Mouse (Mus musculus) embryonic stem cell, embryonic (primary cell): Measurements from ENCODE around the gene Gm11639.

Experiments
- CTCF ChIA-PET, 4 experiments: fragments of 300-600 bp in 2 of 4; fragments of 350-600 bp in 2 of 4; sonication (Branson Sonifier 250); formaldehyde crosslinking; loops; one replicate each; lab custom pipeline; 2022; ENCODE audit warnings: inconsistent platforms in 2 of 4; lab: Charles Lee
- POLR2A ChIA-PET, 4 experiments: fragments of 300-600 bp in 2 of 4; fragments of 350-600 bp in 2 of 4; sonication (Branson Sonifier 250); formaldehyde crosslinking; loops; one replicate each; lab custom pipeline; 2022; ENCODE audit warnings: antibody characterized with exemption in 4 of 4, inconsistent platforms in 1 of 4; lab: Charles Lee

Gene Gm11639

GRCm38 (mm10) chr11:104663878-104664261 lies 21.6 kb upstream of the Gm11639 start:
- CTCF ChIA-PET = no interaction called here
- POLR2A ChIA-PET = no interaction called here

DNA sequence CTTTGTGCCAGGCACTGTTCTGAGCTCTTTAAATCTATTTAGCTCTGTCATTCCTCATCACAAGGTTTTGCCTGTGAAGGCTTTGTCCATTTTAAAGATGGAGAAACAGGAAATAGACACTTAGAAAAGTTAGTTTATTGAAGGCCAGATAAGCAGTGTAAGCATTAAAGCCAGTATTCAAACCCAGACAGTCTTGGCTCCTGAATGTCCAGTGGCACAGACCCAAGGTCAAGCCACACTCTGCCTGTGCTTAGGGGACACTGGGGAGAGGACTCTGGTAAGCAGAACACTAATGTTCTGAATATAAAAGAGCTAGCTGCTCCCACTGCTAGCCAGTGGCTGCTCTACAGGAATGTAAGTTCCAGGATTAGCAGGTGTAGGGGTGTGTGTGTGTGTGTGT lies 21.1 kb upstream of the Gm11639 start:
- ChIA-PET CTCF (no interaction called here), POLR2A (no interaction called here)

DNA sequence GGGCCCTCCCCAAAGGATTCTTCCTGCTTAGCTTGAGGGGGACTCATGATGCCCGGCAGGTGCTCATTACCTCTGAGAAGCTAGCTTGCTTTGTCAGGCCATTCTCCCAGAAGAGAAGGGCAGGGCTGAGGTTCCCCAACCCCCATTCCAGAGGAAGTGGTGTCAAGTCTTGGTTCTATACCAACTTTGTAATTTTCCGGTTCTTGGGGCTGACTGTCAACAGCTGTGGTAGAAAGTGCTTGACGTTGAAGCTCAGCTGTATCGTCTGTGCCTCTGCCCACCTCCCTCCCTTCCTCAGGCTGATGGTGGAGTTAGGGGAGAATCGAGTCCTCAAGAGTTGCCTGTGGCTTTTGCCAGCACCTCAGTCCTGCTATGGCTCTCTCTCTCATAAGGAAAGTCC lies 18.1 kb upstream of the Gm11639 start:
- CTCF ChIA-PET = no interaction called here
- POLR2A ChIA-PET = interaction anchor here in 1 of 4 experiments (0.5 kb wide), 1 partner anchor 24 kb away, joined by 3 read pairs; no protein-coding TSS in a partner anchor

GRCm38 (mm10) chr11:104673412-104673811 lies 12.1 kb upstream of the Gm11639 start:
- CTCF ChIA-PET = interaction anchor here in 1 of 4 experiments (0.6 kb wide), 1 partner anchor 8 kb away, joined by 3 read pairs; no protein-coding TSS in a partner anchor
- POLR2A ChIA-PET = interaction anchor here in 1 of 4 experiments (0.5 to 0.7 kb wide), 2 partner anchors 54 to 1283 kb away, joined by 3 to 4 read pairs; no protein-coding TSS in a partner anchor

DNA sequence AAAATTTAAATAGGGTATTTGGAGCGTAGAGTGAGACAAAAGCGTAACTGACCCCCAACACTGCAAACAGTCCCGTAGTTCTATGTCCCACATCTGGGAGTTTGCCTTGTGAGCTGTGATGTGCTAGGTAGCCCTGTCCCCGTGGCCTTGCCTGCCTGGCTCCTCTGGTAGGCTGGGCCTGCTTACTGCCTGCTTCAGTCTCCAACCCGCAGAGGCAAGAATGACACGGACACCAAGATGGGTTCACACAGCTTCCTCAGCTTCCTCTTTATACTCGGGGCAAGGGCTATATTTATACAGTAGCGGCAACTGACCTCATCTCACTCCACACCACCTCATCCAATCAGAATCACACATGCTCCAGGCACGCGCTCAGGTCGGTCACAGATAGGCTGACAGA lies 10.7 kb upstream of the Gm11639 start:
- CTCF ChIA-PET = interaction anchor here in 2 of 4 experiments (0.6 to 1.2 kb wide), 3 partner anchors 16 to 537 kb away, joined by 3 to 5 read pairs (median 3); no protein-coding TSS in a partner anchor
- POLR2A ChIA-PET = interaction anchor here in 1 of 4 experiments (0.6 kb wide), 1 partner anchor 13 kb away, joined by 3 read pairs; no protein-coding TSS in a partner anchor

GRCm38 (mm10) chr11:104693235-104693634 lies 7.7 kb downstream of the Gm11639 start:
- CTCF ChIA-PET = interaction anchor here in 1 of 4 experiments (0.6 kb wide), 1 partner anchor 22 kb away, joined by 3 read pairs; no protein-coding TSS in a partner anchor
- POLR2A ChIA-PET = interaction anchor here in 1 of 4 experiments (0.6 kb wide), 1 partner anchor 594 kb away, joined by 3 read pairs; no protein-coding TSS in a partner anchor

DNA sequence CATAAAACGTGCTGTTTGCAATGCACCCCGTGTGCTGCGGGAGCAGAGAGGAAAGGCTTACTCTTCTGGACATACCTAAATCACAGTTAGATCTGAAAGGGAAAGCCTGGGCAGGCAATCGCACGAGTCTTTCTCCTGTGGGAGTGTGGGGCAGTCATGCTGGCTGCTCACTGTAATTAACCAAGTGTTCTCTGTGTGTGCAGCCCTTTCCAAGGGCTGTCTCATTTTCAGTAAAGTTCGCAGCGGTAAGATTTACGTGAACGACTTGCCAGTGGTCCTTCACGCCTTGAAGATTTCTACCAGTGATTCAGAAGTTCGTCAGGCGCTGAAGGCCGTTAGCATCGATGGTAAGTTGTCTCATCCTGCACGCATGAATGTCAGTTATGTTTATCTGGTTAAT lies 18.6 kb downstream of the Gm11639 start:
- POLR2A ChIA-PET = interaction anchor here in 2 of 4 experiments (0.6 to 0.7 kb wide), 2 partner anchors 24 to 482 kb away, joined by 3 to 5 read pairs; no protein-coding TSS in a partner anchor

GRCm38 (mm10) chr11:104707084-104707483 lies 21.6 kb downstream of the Gm11639 start:
- CTCF ChIA-PET = no interaction called here
- POLR2A ChIA-PET = no interaction called here

More for the DNA sequence above, 18.6 kb downstream of the Gm11639 start:
- CTCF ChIA-PET = interaction anchor here in 1 of 4 experiments (0.7 kb wide), 1 partner anchor 442 kb away, joined by 5 read pairs; the partner anchor contains the start of gene Gm10842

DNA sequence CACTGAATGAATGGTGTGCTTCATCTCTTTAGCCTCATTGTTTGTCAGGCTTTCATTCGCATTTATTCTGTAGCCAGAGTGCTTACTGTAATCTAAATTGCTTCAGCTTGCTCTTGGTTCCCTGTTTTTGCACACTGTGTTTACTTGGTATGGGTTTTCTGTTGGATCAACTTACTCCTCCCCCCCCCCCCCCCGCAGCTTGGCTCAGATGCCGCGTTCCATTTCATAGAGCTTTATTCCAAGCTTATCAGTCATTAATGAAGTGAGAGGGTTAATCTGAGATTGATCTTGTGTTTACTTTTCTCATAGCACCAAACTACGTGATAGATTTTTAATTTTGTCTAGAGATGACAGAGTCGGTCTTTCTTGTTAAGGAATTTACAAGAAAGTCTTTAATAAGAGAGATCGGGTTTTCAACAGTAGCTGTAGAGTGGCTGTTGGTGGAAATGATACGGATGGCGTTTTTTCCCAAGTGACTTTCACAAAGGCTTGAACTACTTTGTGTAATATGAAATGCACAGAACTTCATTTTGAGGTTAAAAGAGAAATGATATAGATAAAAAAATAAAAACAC lies 59.6 kb downstream of the Gm11639 start:
- ChIA-PET POLR2A (no interaction called here), CTCF (interaction anchor here in 1 of 4 experiments (0.8 kb wide), 1 partner anchor 72 kb away, joined by 13 read pairs; no protein-coding TSS in a partner anchor)

DNA sequence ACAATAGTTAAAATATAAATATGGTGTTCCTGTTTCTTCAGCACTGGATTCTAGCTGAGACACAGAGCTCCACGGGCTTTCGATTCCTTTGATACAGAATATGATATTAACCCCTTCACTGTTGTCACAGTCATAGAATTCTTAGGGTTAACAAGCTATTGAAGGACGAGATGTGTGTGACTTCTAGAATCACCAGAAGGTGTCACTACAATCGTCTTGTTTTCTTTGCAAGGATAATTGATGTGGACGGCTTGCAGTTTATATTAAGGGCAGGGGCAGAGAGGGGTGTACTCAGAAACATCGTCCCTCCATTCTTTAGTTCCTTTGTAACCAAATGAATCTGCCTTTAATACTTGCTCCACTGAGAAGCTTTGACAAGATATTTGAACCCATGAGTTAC lies 80.3 kb downstream of the Gm11639 start:
- POLR2A ChIA-PET = interaction anchor here in 1 of 4 experiments (1.5 kb wide), 1 partner anchor 360 kb away, joined by 5 read pairs; the partner anchor contains the start of gene Mettl2
- CTCF ChIA-PET = interaction anchor here in 3 of 4 experiments (0.6 to 1.6 kb wide), 7 partner anchors 13 to 359 kb away, joined by 3 to 4 read pairs (median 3); no protein-coding TSS in a partner anchor

- ChIA-PET CTCF (no interaction called here), POLR2A (no interaction called here)
Measured at GRCm38 (mm10) chr11:104767068-104767467, 81.6 kb downstream of the Gm11639 start.

DNA sequence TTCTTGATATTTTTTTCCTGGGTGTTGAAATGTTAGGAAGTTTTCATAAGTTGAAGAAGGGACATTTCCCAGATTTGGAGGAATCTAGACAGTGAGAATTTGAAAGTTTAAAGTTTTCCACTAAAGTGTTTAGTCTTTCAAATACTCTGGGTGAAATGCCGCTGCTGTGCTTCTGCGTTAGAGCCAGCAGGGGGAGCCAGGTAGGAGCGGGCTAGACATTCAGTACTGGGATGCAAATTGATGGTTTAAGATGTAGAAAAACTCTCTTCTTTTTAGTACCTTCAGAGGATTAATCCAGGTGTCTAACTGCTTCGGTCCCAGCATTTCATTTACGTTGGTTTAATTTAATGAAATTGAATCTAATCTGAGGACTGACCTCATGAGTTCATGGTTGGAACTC lies 82.6 kb downstream of the Gm11639 start:
- ChIA-PET CTCF (interaction anchor here in 1 of 4 experiments (0.7 kb wide), 1 partner anchor 365 kb away, joined by 3 read pairs; no protein-coding TSS in a partner anchor), POLR2A (no interaction called here)

DNA sequence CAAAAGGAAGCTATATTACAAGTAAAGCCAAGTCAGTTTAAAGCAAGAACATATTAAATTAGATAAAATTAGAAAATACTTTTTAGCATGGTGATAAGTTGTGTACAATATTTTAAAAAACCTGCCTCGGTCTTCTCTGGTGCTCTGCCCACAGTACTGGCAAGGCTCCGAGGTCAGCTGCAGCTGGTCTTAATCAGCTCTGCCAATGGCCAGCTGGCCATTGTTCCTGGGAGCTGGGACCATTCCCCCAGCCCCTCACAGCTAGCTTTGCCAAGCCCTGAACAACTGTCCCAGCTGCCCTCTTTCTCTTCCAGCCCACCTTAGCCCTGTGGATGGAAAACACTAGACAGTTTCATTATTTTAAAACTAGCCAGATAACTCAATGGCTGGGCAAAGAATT lies 93.3 kb downstream of the Gm11639 start:
- ChIA-PET POLR2A (interaction anchor here in 1 of 4 experiments (0.6 kb wide), 1 partner anchor 925 kb away, joined by 4 read pairs; no protein-coding TSS in a partner anchor), CTCF (no interaction called here)

DNA sequence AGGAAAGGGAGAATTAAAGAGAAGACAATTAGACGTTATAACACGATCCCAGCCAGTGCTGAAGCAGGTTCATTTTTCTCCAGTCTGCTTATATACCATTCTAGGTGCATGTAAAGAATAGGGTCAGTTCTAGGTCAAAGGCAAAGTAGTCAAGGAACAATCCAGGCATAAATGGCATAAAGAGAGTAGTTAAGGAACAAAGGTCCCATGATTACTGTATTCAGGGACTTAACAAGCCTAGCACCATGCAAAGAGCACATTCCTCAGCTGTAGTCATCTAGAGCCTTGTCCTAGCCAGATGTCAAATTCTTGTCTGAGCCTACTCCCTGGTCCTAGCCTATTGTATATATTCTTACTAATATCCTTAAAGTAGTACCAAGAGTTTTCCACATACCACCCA lies 259.2 kb downstream of the Gm11639 start:
- ChIA-PET CTCF (no interaction called here), POLR2A (interaction anchor here in 1 of 4 experiments (1.1 kb wide), 1 partner anchor 502 kb away, joined by 4 read pairs; no protein-coding TSS in a partner anchor)

DNA sequence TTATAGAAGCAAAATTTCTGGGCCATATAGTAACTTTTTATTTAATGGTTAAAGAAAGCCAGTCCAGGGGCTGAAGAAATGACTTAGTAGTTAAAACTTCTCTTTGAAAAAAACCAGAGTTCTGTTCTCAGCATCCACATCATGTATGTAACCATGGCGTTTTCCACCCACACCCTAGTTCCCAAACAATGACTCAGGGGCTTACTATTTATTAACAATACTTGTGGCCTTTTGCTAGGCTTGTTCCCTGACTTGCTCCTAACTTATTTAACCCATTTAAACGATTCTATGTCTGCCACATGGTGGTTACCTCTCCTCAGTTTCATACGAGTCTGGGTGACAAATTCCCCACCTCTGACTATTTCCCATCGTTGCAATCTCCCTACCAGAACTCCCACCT lies 266.8 kb downstream of the Gm11639 start:
- CTCF ChIA-PET = no interaction called here
- POLR2A ChIA-PET = no interaction called here

DNA sequence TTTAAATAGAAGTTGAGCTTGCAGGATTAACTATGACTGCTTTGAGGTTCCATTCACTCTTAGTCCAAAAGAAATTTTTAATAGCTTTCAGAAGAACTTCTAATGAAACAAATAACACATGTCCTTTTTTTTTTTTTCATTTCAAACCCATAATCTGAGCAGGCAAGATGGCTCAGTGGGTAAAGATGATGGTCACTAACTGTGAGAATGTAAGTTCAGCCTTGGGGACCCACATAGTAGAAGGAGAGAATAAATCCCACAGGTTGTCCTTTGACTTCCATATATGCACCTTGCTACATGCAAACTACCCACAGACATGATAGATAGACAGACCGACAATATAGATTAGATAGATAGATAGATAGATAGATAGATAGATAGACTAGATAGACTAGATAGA lies 282.4 kb downstream of the Gm11639 start:
- POLR2A ChIA-PET = no interaction called here
- CTCF ChIA-PET = no interaction called here

DNA sequence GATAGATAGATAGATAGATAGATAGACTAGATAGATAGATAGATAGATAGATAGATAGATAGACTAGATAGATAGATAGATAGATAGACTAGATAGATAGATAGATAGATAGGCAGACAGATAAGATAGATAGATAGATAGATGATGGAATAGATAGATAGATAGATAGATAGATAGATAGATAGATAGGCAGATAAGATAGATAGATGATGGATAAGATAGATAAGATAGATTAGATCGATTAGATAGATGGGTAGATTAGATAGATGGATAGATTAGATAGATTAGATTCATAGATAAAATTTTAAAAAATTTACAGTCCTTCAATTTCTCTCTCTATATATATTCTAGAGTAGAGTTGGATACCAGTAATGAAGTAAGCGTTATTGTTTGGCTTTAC lies 282.9 kb downstream of the Gm11639 start:
- ChIA-PET POLR2A (no interaction called here), CTCF (no interaction called here)

DNA sequence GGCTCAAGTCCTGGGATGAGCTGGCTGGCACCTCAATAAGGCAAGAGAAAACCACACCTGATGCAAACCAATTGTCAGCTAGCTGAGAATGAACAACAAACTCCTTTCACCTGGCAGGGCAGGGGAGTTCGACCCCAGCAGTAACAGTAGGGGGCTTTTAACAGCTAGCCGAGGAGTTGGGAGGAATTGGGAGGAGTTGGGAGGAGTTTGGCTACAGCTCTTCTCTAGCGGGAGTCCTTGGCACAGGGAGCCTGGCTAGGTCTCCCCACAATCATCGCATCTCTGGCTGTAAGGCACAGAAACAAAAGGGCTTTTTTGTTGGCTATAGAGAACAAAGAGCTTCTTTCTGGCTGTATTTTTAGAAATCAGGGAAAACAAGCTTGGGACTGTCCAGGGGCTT lies 285.8 kb downstream of the Gm11639 start:
- ChIA-PET CTCF (interaction anchor here in 1 of 4 experiments (0.8 kb wide), 1 partner anchor 206 kb away, joined by 3 read pairs; no protein-coding TSS in a partner anchor), POLR2A (interaction anchor here in 2 of 4 experiments (0.6 to 0.7 kb wide), 3 partner anchors 9 to 57 kb away, joined by 3 to 4 read pairs (median 3); no protein-coding TSS in a partner anchor)

GRCm38 (mm10) chr11:104972480-104972879 lies 287.0 kb downstream of the Gm11639 start:
- CTCF ChIA-PET = interaction anchor here in 2 of 4 experiments (0.6 to 0.7 kb wide), 4 partner anchors 9 to 657 kb away, joined by 3 to 7 read pairs (median 4); no protein-coding TSS in a partner anchor
- POLR2A ChIA-PET = no interaction called here

GRCm38 (mm10) chr11:104977976-104978375 lies 292.5 kb downstream of the Gm11639 start:
- POLR2A ChIA-PET = no interaction called here

More at GRCm38 (mm10) chr11:104977976-104978375, 292.5 kb downstream of the Gm11639 start:
- CTCF ChIA-PET = interaction anchor here in 1 of 4 experiments (0.7 kb wide), 1 partner anchor 787 kb away, joined by 3 read pairs; no protein-coding TSS in a partner anchor
